Comparison of ENCODE assay signal across 15 mouse cellular contexts in genomic region chr9:47320345-47320744, GRCm38 (mm10).
"Had no signal": no experiment of that assay in that cellular context is flagged by ENCODE, and none has a peak within 500 bp of the region (broad histone marks: within the 10 kb centered on the region; RNA-seq: fewer than 3 reads in every experiment).

No protein-coding gene starts in this region.

- H3K9me3 ChIP-seq: lung, embryonic 15.5 days; midbrain, embryonic 12.5 days; neural tube, embryonic 12.5 days; stomach, embryonic 15.5 days had no signal

- H3K27ac ChIP-seq: liver, embryonic 14.5 days; lung, embryonic 15.5 days; macrophage; midbrain, embryonic 12.5 days; neural tube, embryonic 12.5 days; stomach, embryonic 15.5 days; stomach, postnatal 0 days had no signal

- DNase-seq: lung, adult 2 months; lung, postnatal 14 days; midbrain, embryonic 14.5 days; right cerebral cortex, postnatal 14 days; thymus, adult 2 months; thymus, postnatal 25 days; thymus, postnatal 4 days had no signal

- H3K36me3 ChIP-seq: lung, embryonic 15.5 days; midbrain, embryonic 12.5 days; neural tube, embryonic 12.5 days; stomach, embryonic 15.5 days had no signal

- H3K9ac ChIP-seq: liver, embryonic 14.5 days; lung, embryonic 15.5 days; midbrain, embryonic 12.5 days; neural tube, embryonic 12.5 days; stomach, embryonic 15.5 days had no signal

- H3K4me1 ChIP-seq: megakaryocyte, embryonic 14.5 days; midbrain, embryonic 12.5 days; stomach, embryonic 15.5 days had no signal

- H3K27me3 ChIP-seq: lung, embryonic 15.5 days; megakaryocyte, embryonic 14.5 days; neural tube, embryonic 12.5 days; stomach, embryonic 15.5 days had no signal

- H3K4me2 ChIP-seq: lung, embryonic 15.5 days; midbrain, embryonic 12.5 days; neural tube, embryonic 12.5 days; stomach, embryonic 15.5 days had no signal

- H3K4me3 ChIP-seq: lung, embryonic 15.5 days; megakaryocyte, embryonic 14.5 days; midbrain, embryonic 12.5 days; neural tube, embryonic 12.5 days; stomach, embryonic 15.5 days had no signal
